Mouse (Mus musculus) cerebellum, adult 11 months (tissue): Measurements from ENCODE around the gene Sertad4.

Experiments
- DNase-seq: peaks from one replicate; pipeline ENCODE4 v3.0.0; 2022

Sertad4 gene

GRCm38 (mm10) chr1:192851126-192851525 is 4.4 kb downstream of the Sertad4 start:
- no peak for DNase-seq

GRCm38 (mm10) chr1:192849616-192850015 is 5.9 kb downstream of the Sertad4 start:
- no peak for DNase-seq

GRCm38 (mm10) chr1:192847254-192847653 is 8.3 kb downstream of the Sertad4 start:
- no peak for DNase-seq

- DNase-seq: no peak
These were observed 14.3 kb downstream of the Sertad4 start for GRCm38 (mm10) chr1:192841094-192841813.

- no peak for DNase-seq
These were observed 14.9 kb downstream of the Sertad4 start for GRCm38 (mm10) chr1:192840655-192841054.

- DNase-seq: peak; percentile 32
These were observed 20.3 kb downstream of the Sertad4 start for GRCm38 (mm10) chr1:192835211-192835681.

- DNase-seq: peak; percentile 71
These were observed 21.0 kb downstream of the Sertad4 start for GRCm38 (mm10) chr1:192834361-192835210.

- no peak for DNase-seq
These were observed 22.0 kb downstream of the Sertad4 start for GRCm38 (mm10) chr1:192833586-192833985.

- DNase-seq: no peak
These were observed 22.5 kb downstream of the Sertad4 start for GRCm38 (mm10) chr1:192833097-192833496.

GRCm38 (mm10) chr1:192832338-192832737 is 23.2 kb downstream of the Sertad4 start:
- DNase-seq: no peak

- no peak for DNase-seq
These were observed 25.1 kb downstream of the Sertad4 start for GRCm38 (mm10) chr1:192830444-192830843.

GRCm38 (mm10) chr1:192828928-192829327 is 26.6 kb downstream of the Sertad4 start:
- DNase-seq: no peak

- DNase-seq: no peak
These were observed 27.6 kb downstream of the Sertad4 start for GRCm38 (mm10) chr1:192827955-192828354.

GRCm38 (mm10) chr1:192825746-192826145 is 29.8 kb downstream of the Sertad4 start:
- DNase-seq: no peak

- DNase-seq: peak; percentile 2
These were observed 32.7 kb downstream of the Sertad4 start for GRCm38 (mm10) chr1:192822652-192823525.

- no peak for DNase-seq
These were observed 33.3 kb downstream of the Sertad4 start for GRCm38 (mm10) chr1:192822309-192822651.

- no peak for DNase-seq
These were observed 37.2 kb downstream of the Sertad4 start for GRCm38 (mm10) chr1:192818334-192818733.

- DNase-seq: no peak
These were observed 39.8 kb downstream of the Sertad4 start for GRCm38 (mm10) chr1:192815789-192816188.

- DNase-seq: no peak
These were observed 40.9 kb downstream of the Sertad4 start for GRCm38 (mm10) chr1:192814700-192815099.

- no peak for DNase-seq
These were observed 42.8 kb downstream of the Sertad4 start for GRCm38 (mm10) chr1:192812758-192813157.

GRCm38 (mm10) chr1:192812290-192812689 is 43.3 kb downstream of the Sertad4 start:
- DNase-seq: no peak

GRCm38 (mm10) chr1:192806168-192807157 is 49.1 kb downstream of the Sertad4 start:
- no peak for DNase-seq
